Mouse (Mus musculus) right cerebral cortex, postnatal 4 days (tissue): Measurements from ENCODE around the gene Amy1.
A peak's percentile ranks its signal among the peaks of the same experiment; 100 is the strongest.
"Not testable (repeated sequence)": the region's sequence is repeated elsewhere in the genome, so short reads cannot be mapped to it uniquely, and the experiment has no call there.

Source experiments
- DNase-seq: peaks from one replicate; pipeline ENCODE4 v3.0.0-alpha.2; 2022

Gene Amy1

GRCm38 (mm10) chr3:113606599-113606998, at the start of gene Amy1:
Amy1 (minus strand) TSS chr3:113606699.
- DNase-seq, result no peak

- no peak for DNase-seq
These were observed 47.8 kb upstream of the Amy1 start for GRCm38 (mm10) chr3:113654335-113654734.

GRCm38 (mm10) chr3:113651386-113651785, 44.9 kb upstream of the Amy1 start:
- DNase-seq, result peak; percentile 6

- no peak for DNase-seq
These were observed 33.0 kb upstream of the Amy1 start for GRCm38 (mm10) chr3:113639545-113639944.

- no peak for DNase-seq
These were observed 27.7 kb upstream of the Amy1 start for GRCm38 (mm10) chr3:113634220-113634619.

GRCm38 (mm10) chr3:113631611-113632010, 25.1 kb upstream of the Amy1 start:
- no peak for DNase-seq

GRCm38 (mm10) chr3:113630564-113630963, 24.1 kb upstream of the Amy1 start:
- DNase-seq, result no peak

GRCm38 (mm10) chr3:113629606-113630359, 23.3 kb upstream of the Amy1 start, which contains the start of gene Rnpc3:
Rnpc3 (minus strand) TSS chr3:113630149.
- peak; percentile 96 for DNase-seq

- DNase-seq, result no peak
These were observed 15.7 kb downstream of the Amy1 start for GRCm38 (mm10) chr3:113590844-113591243.

GRCm38 (mm10) chr3:113574578-113574977, 31.9 kb downstream of the Amy1 start:
- DNase-seq, result no peak

- DNase-seq, result no peak
These were observed 32.4 kb downstream of the Amy1 start for GRCm38 (mm10) chr3:113574138-113574537.

- DNase-seq, result no peak
These were observed 34.3 kb downstream of the Amy1 start for GRCm38 (mm10) chr3:113572158-113572557.

- no peak for DNase-seq
These were observed 66.8 kb downstream of the Amy1 start for GRCm38 (mm10) chr3:113539692-113540091.

GRCm38 (mm10) chr3:113532328-113532727, 74.2 kb downstream of the Amy1 start, which contains the start of gene Amy2a1:
Amy2a1 (minus strand) TSS chr3:113532428.
- DNase-seq, result not testable (repeated sequence)
